Mouse (Mus musculus) MEL (cell line): ENCODE measurements around the gene Mpig6b. TPM values are rescaled to one million over a fixed set of nuclear protein-coding genes. Genes with fewer than 3 reads are reported as not detected.

Experiments used
- DNase-seq: peaks from one replicate; pipeline ENCODE4 v3.0.0; 2011; ENCODE audit warnings: low read depth, low spot score
- H3K27ac ChIP-seq: 2 replicates; pipeline ENCODE4 v1.5.1; 2012; ENCODE audit warnings: low read depth, mild to moderate bottlenecking, control low read depth, low read length, moderate library complexity; ENCODE audit not compliant: control insufficient read depth
- H3K27me3 ChIP-seq, 2 experiments: fragments of 150-350 bp in 1 of 2; sonication (generic) in 1 of 2; 2 replicates each; pipeline ENCODE4 v1.6.1; 2012; ENCODE audit warnings: low read length in 2 of 2, mild to moderate bottlenecking in 2 of 2, improper control_type of control experiment in 1 of 2, moderate library complexity in 1 of 2; ENCODE audit not compliant: insufficient read depth in 2 of 2, control insufficient read depth in 1 of 2
- H3K36me3 ChIP-seq, 2 experiments: 2 replicates each; pipeline ENCODE4 v1.6.1; 2012 to 2014; ENCODE audit warnings: low read length in 2 of 2, improper control_type of control experiment in 1 of 2, inconsistent platforms in 1 of 2, mild to moderate bottlenecking in 1 of 2; ENCODE audit not compliant: insufficient read depth in 2 of 2, control insufficient read depth in 1 of 2
- H3K4me1 ChIP-seq, 2 experiments: fragments of 150-350 bp in 1 of 2; sonication (generic) in 1 of 2; 2 replicates each; pipeline ENCODE4 v1.6.1; 2012; ENCODE audit warnings: low read length in 2 of 2, improper control_type of control experiment in 1 of 2, mild to moderate bottlenecking in 1 of 2; ENCODE audit not compliant: insufficient read depth in 2 of 2, control insufficient read depth in 1 of 2
- H3K4me3 ChIP-seq, 2 experiments: fragments of 150-350 bp in 1 of 2; sonication (generic) in 1 of 2; 2 replicates each; pipeline ENCODE4 v1.5.1; 2012; ENCODE audit warnings: low read depth in 2 of 2, low read length in 2 of 2, mild to moderate bottlenecking in 2 of 2, moderate library complexity in 2 of 2, control low read depth in 1 of 2, improper control_type of control experiment in 1 of 2; ENCODE audit not compliant: control insufficient read depth in 1 of 2, insufficient read depth in 1 of 2
- H3K79me2 ChIP-seq: 2 replicates; pipeline ENCODE4 v1.6.1; 2012; ENCODE audit warnings: mild to moderate bottlenecking, low read length, moderate library complexity; ENCODE audit not compliant: control insufficient read depth, poor library complexity, insufficient read depth
- H3K9ac ChIP-seq: 2 replicates; pipeline ENCODE4 v1.6.1; 2012; ENCODE audit warnings: low read depth, mild to moderate bottlenecking, control low read depth, low read length, moderate library complexity; ENCODE audit not compliant: control insufficient read depth, poor library complexity, severe bottlenecking
- H3K9me3 ChIP-seq: fragments of 150-350 bp; sonication (generic); replicated peaks from 2 replicates; pipeline ENCODE4 v1.6.1; 2012; ENCODE audit warnings: mild to moderate bottlenecking, low read length, improper control_type of control experiment, moderate library complexity; ENCODE audit not compliant: insufficient read depth
- BHLHE40 ChIP-seq: IDR thresholded peaks from 2 replicates; pipeline ENCODE4 v1.6.1; 2012; ENCODE audit warnings: low read depth, mild to moderate bottlenecking, inconsistent platforms, low read length, improper control_type of control experiment, borderline replicate concordance
- CHD2 ChIP-seq: IDR thresholded peaks from 2 replicates; pipeline ENCODE4 v1.6.1; 2011; ENCODE audit warnings: low read length, improper control_type of control experiment
- CTCF ChIP-seq, 3 experiments: IDR thresholded peaks in 2 of 3; conservative IDR thresholded peaks in 1 of 3; 2 replicates each; pipeline ENCODE4 v1.5.1; 2011 to 2012; ENCODE audit warnings: low read length in 3 of 3, low read depth in 2 of 3, mild to moderate bottlenecking in 2 of 3, improper control_type of control experiment in 1 of 3, inconsistent platforms in 1 of 3, mixed read lengths in 1 of 3, moderate library complexity in 1 of 3; ENCODE audit not compliant: control insufficient read depth in 1 of 3, insufficient read depth in 1 of 3, poor library complexity in 1 of 3, severe bottlenecking in 1 of 3
- ELF1 ChIP-seq: IDR thresholded peaks from 2 replicates; pipeline ENCODE4 v1.6.1; 2014; ENCODE audit warnings: low read depth, mild to moderate bottlenecking, inconsistent platforms, low read length, improper control_type of control experiment, moderate library complexity
- EP300 ChIP-seq, 2 experiments: IDR thresholded peaks; 2 replicates each; pipeline ENCODE4 v1.6.1; 2011; ENCODE audit warnings: improper control_type of control experiment in 2 of 2, low read length in 2 of 2, low read depth in 1 of 2, mild to moderate bottlenecking in 1 of 2
- ETS1 ChIP-seq: IDR thresholded peaks from 2 replicates; pipeline ENCODE4 v1.6.1; 2012; ENCODE audit warnings: low read depth, mild to moderate bottlenecking, inconsistent platforms, low read length, improper control_type of control experiment, moderate library complexity
- GATA1 ChIP-seq: IDR thresholded peaks from 2 replicates; pipeline ENCODE4 v1.6.1; 2011; ENCODE audit warnings: low read depth, low read length, improper control_type of control experiment
- MAX ChIP-seq: IDR thresholded peaks from 2 replicates; pipeline ENCODE4 v1.6.1; 2011; ENCODE audit warnings: low read length, improper control_type of control experiment
- MEF2A ChIP-seq: IDR thresholded peaks from 2 replicates; pipeline ENCODE4 v1.6.1; 2014; ENCODE audit warnings: low read depth, mild to moderate bottlenecking, inconsistent platforms, low read length, improper control_type of control experiment; ENCODE audit not compliant: poor library complexity, insufficient replicate concordance, severe bottlenecking; ENCODE audit errors: extremely low read depth
- MXI1 ChIP-seq: IDR thresholded peaks from 2 replicates; pipeline ENCODE4 v1.6.1; 2011; ENCODE audit warnings: mild to moderate bottlenecking, low read depth, low read length, improper control_type of control experiment
- MYC ChIP-seq: IDR thresholded peaks from 2 replicates; pipeline ENCODE4 v1.6.1; 2011; ENCODE audit warnings: low read depth, mild to moderate bottlenecking, low read length, improper control_type of control experiment, moderate library complexity
- NELFE ChIP-seq: IDR thresholded peaks from 2 replicates; pipeline ENCODE4 v1.6.1; 2011; ENCODE audit warnings: low read depth, low read length, improper control_type of control experiment
- NRF1 ChIP-seq: IDR thresholded peaks from 2 replicates; pipeline ENCODE4 v1.6.1; 2014; ENCODE audit warnings: low read depth, mild to moderate bottlenecking, inconsistent platforms, low read length, improper control_type of control experiment, moderate library complexity; ENCODE audit not compliant: poor library complexity, insufficient read depth, severe bottlenecking
- POLR2AphosphoS2 ChIP-seq: IDR thresholded peaks from 2 replicates; pipeline ENCODE4 v1.6.1; 2011; ENCODE audit warnings: low read length, improper control_type of control experiment
- SIN3A ChIP-seq: IDR thresholded peaks from 2 replicates; pipeline ENCODE4 v1.6.1; 2012; ENCODE audit warnings: low read length, improper control_type of control experiment, inconsistent platforms
- SMC3 ChIP-seq: IDR thresholded peaks from 2 replicates; pipeline ENCODE4 v1.6.1; 2011; ENCODE audit warnings: low read depth, low read length, improper control_type of control experiment
- TAL1 ChIP-seq: IDR thresholded peaks from 2 replicates; pipeline ENCODE4 v1.6.1; 2012; ENCODE audit warnings: mild to moderate bottlenecking, inconsistent platforms, low read length, moderate library complexity, mixed read lengths
- TCF12 ChIP-seq: IDR thresholded peaks from 2 replicates; pipeline ENCODE4 v1.6.1; 2014; ENCODE audit warnings: low read depth, mild to moderate bottlenecking, inconsistent platforms, low read length, improper control_type of control experiment, moderate library complexity
- USF2 ChIP-seq, 2 experiments: IDR thresholded peaks; 2 replicates each; pipeline ENCODE4 v1.6.1; 2011 to 2012; ENCODE audit warnings: improper control_type of control experiment in 2 of 2, low read length in 2 of 2, borderline replicate concordance in 1 of 2, inconsistent platforms in 1 of 2, low read depth in 1 of 2, mild to moderate bottlenecking in 1 of 2; ENCODE audit not compliant: insufficient read depth in 1 of 2
- ZNF384 ChIP-seq: IDR thresholded peaks from 2 replicates; pipeline ENCODE4 v1.6.1; 2012; ENCODE audit warnings: low read depth, mild to moderate bottlenecking, inconsistent platforms, low read length, improper control_type of control experiment
- polyA plus RNA-seq, 2 experiments: library from polyadenylated mRNA; stranded (reverse) in 1 of 2; unstranded in 1 of 2; fragments of >175 nt in 1 of 2; fragments of >200 nt in 1 of 2; gene quantifications; 2 replicates each; pipeline versions ENCODE4 v1.2.1 to v1.2.4; 2012; ENCODE audit warnings: low replicate concordance in 2 of 2, low read depth in 1 of 2; ENCODE audit not compliant: insufficient read length in 2 of 2, insufficient read depth in 1 of 2, missing spikeins in 1 of 2
- total RNA-seq: library from RNA; depleted of rRNA; stranded (reverse); fragments of 300-350 nt; gene quantifications from 2 replicates; pipeline ENCODE4 v1.2.3, GENCODE M21; 2012

Gene Mpig6b
- total and polyA plus RNA-seq, 3 experiments, result not detected

- no peaks in the 10 kb centered on the region for H3K79me2 ChIP-seq
- no peaks in the 10 kb centered on the region for H3K27me3 ChIP-seq
- no peak for TF ChIP-seq NELFE
- TF ChIP-seq MXI1, result no peak
- TF ChIP-seq USF2 (IDR thresholded peaks at IDR 0.05; ENCODE audit: borderline replicate concordance in 1 of 2, insufficient read depth in 1 of 2, low read depth in 1 of 2, low read length in 2 of 2), result no peak
- TF ChIP-seq ETS1, result no peak
- no peak for TF ChIP-seq SMC3
- no peak for TF ChIP-seq CHD2
- TF ChIP-seq NRF1, result no peak
- TF ChIP-seq TCF12, result no peak
- no peak for TF ChIP-seq ZNF384
- no peak for TF ChIP-seq MYC
- TF ChIP-seq MAX, result no peak
- TF ChIP-seq BHLHE40, result no peak
- no peak for TF ChIP-seq SIN3A
- TF ChIP-seq GATA1, result no peak
- TF ChIP-seq MEF2A, result no peak
- TF ChIP-seq TAL1, result no peak
- no peak for TF ChIP-seq ELF1
- no peak for TF ChIP-seq CTCF (IDR thresholded peaks at IDR 0.05 in 2 of 3, conservative IDR thresholded peaks at IDR 0.05 in 1 of 3; ENCODE audit: control insufficient read depth in 1 of 3, insufficient read depth in 1 of 3, low read depth in 2 of 3, low read length in 3 of 3, poor library complexity in 1 of 3, severe bottlenecking in 1 of 3)
- no peak for TF ChIP-seq EP300 (IDR thresholded peaks at IDR 0.05; ENCODE audit: low read depth in 1 of 2, low read length in 2 of 2)
- TF ChIP-seq, all 39 proteins: peak for 0
- Histone ChIP-seq H3K36me3 (peaks cover 6 to 8% of the 10 kb centered on the region in 2 experiments), H3K4me3 (no peak overlapping the region), H3K9me3 (no peaks in the 10 kb centered on the region), H3K4me1 (no peaks in the 10 kb centered on the region; a peak in 1 of 4 replicates), H3K27ac (no peak overlapping the region), H3K9ac (no peak overlapping the region)
- DNase-seq, result no peak
Measured at GRCm38 (mm10) chr17:35060737-35061297, 5.2 kb downstream of the Mpig6b start.

- H3K9me3 ChIP-seq, result no peaks in the 10 kb centered on the region
- TF ChIP-seq POLR2AphosphoS2 (no peak), ETS1 (no peak), CTCF (IDR thresholded peaks at IDR 0.05 in 2 of 3, conservative IDR thresholded peaks at IDR 0.05 in 1 of 3; ENCODE audit: control insufficient read depth in 1 of 3, insufficient read depth in 1 of 3, low read depth in 2 of 3, low read length in 3 of 3, poor library complexity in 1 of 3, severe bottlenecking in 1 of 3) (no peak), MEF2A (no peak)
- no peaks in the 10 kb centered on the region; a peak in 1 of 4 replicates for H3K4me1 ChIP-seq
- H3K9ac ChIP-seq, result no peak overlapping the region
- DNase-seq, result no peak
- H3K27ac ChIP-seq, result no peak overlapping the region
- no peak overlapping the region for H3K4me3 ChIP-seq
- peaks cover 1% of the 10 kb centered on the region; the same call in 1 of the 2 replicates for H3K79me2 ChIP-seq
- H3K27me3 ChIP-seq, result no peaks in the 10 kb centered on the region
- H3K36me3 ChIP-seq, result peaks cover 8 to 11% of the 10 kb centered on the region in 2 experiments
Measured at GRCm38 (mm10) chr17:35060071-35060470, 5.9 kb downstream of the Mpig6b start.
